Mouse (Mus musculus) 416B (cell line): ENCODE results near the gene Lmnb2.

Source experiments
- DNase-seq: peaks from one replicate; pipeline ENCODE4 v3.0.0; 2011; ENCODE audit warnings: low read depth

Gene Lmnb2

GRCm38 (mm10) chr10:80929299-80930226 lies 11.5 kb upstream of the Lmnb2 start, which contains the start of gene Gadd45b:
TSS of gene Gadd45b (plus strand) at chr10:80930073.
- DNase-seq, result peak; percentile 99

DNA sequence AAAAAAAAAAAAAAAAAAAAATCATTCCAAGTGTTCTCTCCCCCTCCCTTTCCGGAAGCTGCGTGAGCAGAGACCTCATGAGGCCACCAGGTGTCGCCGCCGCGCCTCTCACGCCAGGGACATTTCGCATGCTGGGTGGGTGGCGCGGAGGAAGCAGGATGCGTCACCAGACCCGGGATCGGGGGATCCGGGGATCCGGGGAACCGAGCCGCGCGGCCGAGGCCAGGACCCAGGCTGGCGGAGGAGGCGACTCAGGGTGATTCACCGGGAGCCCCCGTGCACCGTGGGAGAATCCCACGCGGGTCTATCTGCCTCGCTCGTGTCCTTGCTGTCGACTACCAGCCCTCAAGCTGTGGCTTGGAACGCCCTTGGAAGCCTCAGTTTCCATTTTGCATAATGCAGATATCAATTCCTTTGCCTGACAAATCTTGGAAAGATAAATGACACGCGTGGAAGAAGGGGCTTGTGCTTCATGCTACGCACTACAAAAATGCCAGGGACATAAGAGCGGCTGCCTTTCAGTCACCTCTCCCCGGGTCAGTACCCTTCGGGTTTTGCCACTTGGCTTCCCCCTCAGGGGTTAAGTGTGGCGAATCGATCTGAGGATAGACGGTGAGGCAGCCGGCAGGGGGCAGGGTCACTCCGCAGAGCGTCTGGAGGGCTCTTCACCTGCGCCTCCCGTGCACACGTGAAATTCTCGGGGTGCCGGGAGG lies 10.7 kb upstream of the Lmnb2 start:
- DNase-seq, result peak; percentile 91

DNA sequence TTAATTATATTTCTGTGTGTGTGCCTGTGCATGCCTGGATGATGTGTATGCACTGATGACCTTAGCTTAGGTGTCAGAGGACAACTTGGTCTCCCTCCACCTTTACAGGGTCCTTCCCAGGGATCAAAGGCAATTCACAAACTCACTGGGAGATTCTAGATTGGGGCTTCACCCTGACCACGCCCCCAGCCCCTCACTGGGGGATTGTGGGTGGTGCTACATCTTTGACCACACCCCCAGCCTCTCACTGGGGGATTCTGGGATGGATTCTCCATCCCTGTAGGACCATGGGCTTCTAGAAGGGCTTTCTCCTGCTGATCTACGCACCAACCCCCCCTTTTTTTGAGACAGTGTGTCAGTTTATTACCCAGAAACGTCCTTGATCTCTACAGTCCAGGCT lies 7.4 kb upstream of the Lmnb2 start:
- DNase-seq, result no peak

DNA sequence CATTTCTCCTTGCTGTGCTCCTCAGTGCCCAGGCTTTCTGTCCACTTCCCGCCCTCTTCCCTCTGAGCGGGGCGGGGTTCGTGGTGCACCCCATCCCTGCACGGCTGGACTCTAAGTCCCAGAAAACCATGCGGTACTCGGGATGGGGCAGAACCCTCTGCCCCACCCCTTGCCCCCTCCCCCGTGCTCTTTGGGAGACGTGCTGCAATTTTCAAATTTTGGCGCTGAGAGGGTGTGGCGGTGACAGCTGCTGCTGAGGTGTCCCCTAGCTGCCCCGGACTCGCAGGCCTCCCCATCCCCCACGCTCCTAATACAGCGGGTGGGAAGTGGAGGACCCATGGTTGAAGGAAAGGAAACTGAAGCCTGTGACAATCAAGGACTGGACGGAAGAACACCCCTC lies 3.9 kb upstream of the Lmnb2 start:
- DNase-seq, result no peak

- no peak for DNase-seq
Observed at GRCm38 (mm10) chr10:80917336-80917778, 688 bp downstream of the Lmnb2 start.

- no peak for DNase-seq
Observed at GRCm38 (mm10) chr10:80915736-80916135, 2.3 kb downstream of the Lmnb2 start.

- DNase-seq, result no peak
Observed at GRCm38 (mm10) chr10:80915260-80915659, 2.8 kb downstream of the Lmnb2 start.

DNA sequence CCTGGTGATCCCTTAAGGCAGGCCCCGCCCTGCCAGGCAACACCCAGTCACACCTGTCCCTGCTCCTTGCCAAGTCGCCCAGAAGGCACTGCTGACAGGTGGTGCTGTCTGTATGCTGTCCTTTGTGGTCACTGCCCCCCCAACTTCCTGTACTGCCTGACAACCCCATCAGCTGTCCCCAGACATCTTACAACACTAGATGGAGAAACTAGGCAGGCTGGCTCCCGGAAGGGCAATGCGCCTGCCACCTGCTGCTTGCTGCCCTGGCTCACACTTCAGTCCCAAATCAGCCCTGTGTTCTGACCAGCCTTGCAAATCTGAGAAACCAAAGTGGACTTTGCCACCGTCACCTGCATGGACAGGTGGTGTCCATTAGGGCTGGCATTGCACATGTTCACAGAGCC lies 3.8 kb downstream of the Lmnb2 start:
- peak; percentile 31 for DNase-seq

DNA sequence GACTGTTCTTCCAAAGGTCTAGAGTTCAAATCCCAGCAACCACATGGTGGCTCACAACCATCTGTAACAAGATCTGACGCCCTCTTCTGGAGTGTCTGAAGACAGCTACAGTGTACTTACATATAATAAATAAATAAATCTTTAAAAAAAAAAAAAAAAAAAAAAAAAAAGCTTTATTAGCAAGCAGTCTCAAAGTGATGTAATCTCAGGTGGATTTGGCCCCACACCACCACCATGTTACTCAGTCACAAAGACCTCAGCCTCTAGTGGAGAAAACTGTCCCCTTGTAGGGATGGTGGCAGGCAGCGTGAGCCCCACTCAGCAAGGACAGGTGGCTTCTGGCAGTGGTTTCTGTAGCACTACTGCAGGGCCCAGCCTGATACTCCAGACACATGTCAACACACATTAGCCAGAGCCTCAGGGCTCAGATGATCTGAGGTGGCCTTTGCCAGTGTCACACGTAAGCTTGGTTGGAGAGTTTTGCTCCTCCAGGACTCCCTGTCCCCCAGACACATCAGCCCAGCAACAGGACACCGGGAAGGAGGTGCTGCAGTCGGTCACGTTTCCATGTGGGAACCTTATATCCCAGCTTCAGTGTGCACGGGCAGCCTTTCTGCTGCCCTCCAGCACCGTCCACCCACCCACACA lies 4.6 kb downstream of the Lmnb2 start:
- no peak for DNase-seq

DNA sequence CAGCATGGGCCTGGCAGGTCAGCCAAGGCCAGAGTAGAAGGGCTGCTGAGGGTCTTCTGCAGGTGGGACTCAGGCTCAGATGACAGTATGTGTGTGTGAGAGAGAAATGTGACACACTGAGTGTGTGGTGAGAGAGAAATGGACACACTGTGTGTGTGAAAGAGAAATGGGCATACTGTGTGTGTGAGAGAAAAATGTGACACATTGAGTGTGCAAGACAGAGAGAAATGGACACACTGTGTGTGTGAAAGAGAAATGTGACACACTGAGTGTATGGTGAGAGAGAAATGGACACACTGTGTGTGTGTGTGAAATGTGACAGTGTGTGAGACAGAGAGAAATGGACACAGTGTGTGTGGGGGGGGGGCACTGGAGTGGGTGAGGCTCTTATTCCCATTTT lies 6.2 kb downstream of the Lmnb2 start:
- no peak for DNase-seq

- no peak for DNase-seq
Observed at GRCm38 (mm10) chr10:80911354-80911753, 6.7 kb downstream of the Lmnb2 start.

GRCm38 (mm10) chr10:80909375-80910162 lies 8.5 kb downstream of the Lmnb2 start:
- DNase-seq, result no peak

DNA sequence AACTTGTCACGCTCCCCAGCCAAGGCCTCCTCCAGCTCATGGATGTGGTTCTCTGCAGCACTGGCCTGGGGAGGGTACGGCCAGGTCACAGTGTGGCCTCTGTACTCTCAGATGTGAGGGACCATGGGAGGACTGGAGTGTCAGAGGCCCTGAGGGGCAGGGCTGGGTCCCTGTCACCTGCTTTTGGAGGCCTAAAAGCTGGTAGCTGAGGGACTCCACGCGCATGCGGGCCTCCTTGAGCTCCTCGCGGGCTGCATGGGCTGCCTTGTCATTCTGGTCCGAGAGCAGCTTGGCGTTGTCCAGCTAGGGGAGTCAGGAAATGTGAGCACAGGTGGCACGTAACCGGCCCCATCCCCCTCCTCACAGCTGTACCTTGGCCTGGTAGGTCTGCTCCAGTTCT lies 13.3 kb downstream of the Lmnb2 start:
- DNase-seq, result no peak

DNA sequence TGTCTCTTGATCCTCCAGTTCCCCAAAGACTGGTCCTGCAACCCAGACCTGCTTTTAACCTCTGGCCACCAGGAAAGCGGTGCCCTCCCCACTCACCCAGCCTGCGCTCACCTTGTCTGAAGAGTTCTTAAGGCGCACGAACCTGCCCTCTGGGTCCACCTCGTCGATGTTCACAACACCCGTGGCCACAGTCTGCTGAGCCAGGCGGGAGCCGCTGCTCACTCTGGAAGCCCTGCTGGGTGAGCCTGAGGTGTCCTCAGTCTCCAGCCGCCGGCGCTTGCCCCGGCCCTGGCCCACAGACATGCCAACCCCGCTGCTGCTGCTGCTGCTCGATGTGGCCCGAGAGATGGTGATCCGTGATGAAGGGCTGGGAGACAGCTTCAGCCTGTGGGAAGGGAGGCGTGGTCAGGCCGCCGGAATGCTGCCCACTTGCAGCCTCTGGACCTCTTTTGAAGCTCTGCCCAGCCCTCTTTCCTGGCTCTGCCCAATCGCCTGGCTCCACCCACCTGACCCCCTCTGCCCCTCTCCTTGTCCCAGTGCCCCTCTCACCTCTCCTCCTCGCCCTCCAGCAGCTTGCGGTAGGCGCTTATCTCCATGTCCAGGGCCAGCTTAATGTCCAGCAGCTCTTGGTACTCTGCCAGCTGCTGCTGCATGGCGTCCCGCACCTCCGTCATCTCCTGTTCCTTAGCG lies 13.9 kb downstream of the Lmnb2 start:
- DNase-seq, result no peak

GRCm38 (mm10) chr10:80903282-80903681 lies 14.8 kb downstream of the Lmnb2 start:
- no peak for DNase-seq

- DNase-seq, result no peak
Observed at GRCm38 (mm10) chr10:80902273-80902940, 15.6 kb downstream of the Lmnb2 start.

GRCm38 (mm10) chr10:80901409-80902272 lies 16.4 kb downstream of the Lmnb2 start:
- DNase-seq, result no peak

GRCm38 (mm10) chr10:80900318-80901247 lies 17.5 kb downstream of the Lmnb2 start, which contains the start of gene Timm13:
TSS of gene Timm13 (minus strand) at chr10:80900969.
- peak; percentile 100 for DNase-seq
